Mouse (Mus musculus): Measurements from ENCODE around the gene Arhgef18. TPM values are rescaled to one million over a fixed set of nuclear protein-coding genes. Genes with fewer than 3 reads are reported as not detected.

Arhgef18 gene
- polyA plus RNA-seq, 2 experiments = 9.4 to 23.1 TPM

GRCm38 (mm10) chr8:3451992-3452391, 59.2 kb downstream of the Arhgef18 start:
- H3K9me3 ChIP-seq (ENCODE audit: control insufficient read depth, low read length) = no peaks in the 10 kb centered on the region
- no peak for TF ChIP-seq POLR2A (IDR thresholded peaks at IDR 0.05; ENCODE audit: borderline replicate concordance, extremely low read depth, insufficient read depth, insufficient read length)
- 98% methylated on average over 25 of the region's 25 CpGs for WGBS
- ATAC-seq (ENCODE audit: low FRiP score, low read depth) (no peak), DNase-seq (ENCODE audit: low spot score) (no peak)
- H3K4me1 ChIP-seq (ENCODE audit: control insufficient read depth, insufficient read depth, low read length) = no peaks in the 10 kb centered on the region
- no peak overlapping the region for H3K4me3 ChIP-seq (replicated peaks; ENCODE audit: low read length)
- H3K36me3 ChIP-seq (ENCODE audit: control insufficient read depth, insufficient read depth, low read length) = peaks cover 96% of the 10 kb centered on the region
- H3K9ac ChIP-seq (ENCODE audit: low read depth, low read length, severe bottlenecking) = no peak overlapping the region
- H3K27me3 ChIP-seq (ENCODE audit: control insufficient read depth, insufficient read depth, low read length) = no peaks in the 10 kb centered on the region
- H3K27ac ChIP-seq (replicated peaks; ENCODE audit: low read depth, low read length) = no peak overlapping the region
- no peak overlapping the region for H3K4me2 ChIP-seq (replicated peaks; ENCODE audit: low read depth, low read length, severe bottlenecking)

- Histone ChIP-seq H3K4me3 (replicated peaks; ENCODE audit: low read length) (no peak overlapping the region), H3K9ac (ENCODE audit: low read depth, low read length, severe bottlenecking) (no peak overlapping the region), H3K36me3 (ENCODE audit: control insufficient read depth, insufficient read depth, low read length) (peaks cover 12% of the 10 kb centered on the region), H3K27me3 (ENCODE audit: control insufficient read depth, insufficient read depth, low read length) (no peaks in the 10 kb centered on the region), H3K9me3 (ENCODE audit: control insufficient read depth, low read length) (no peaks in the 10 kb centered on the region), H3K4me1 (ENCODE audit: control insufficient read depth, insufficient read depth, low read length) (no peaks in the 10 kb centered on the region), H3K27ac (replicated peaks; ENCODE audit: low read depth, low read length) (no peak overlapping the region), H3K4me2 (replicated peaks; ENCODE audit: low read depth, low read length, severe bottlenecking) (no peak overlapping the region)
- no peak for TF ChIP-seq POLR2A (IDR thresholded peaks at IDR 0.05; ENCODE audit: borderline replicate concordance, extremely low read depth, insufficient read depth, insufficient read length)
- ATAC-seq (ENCODE audit: low FRiP score, low read depth) (no peak), DNase-seq (ENCODE audit: low spot score) (no peak)
- WGBS = 89% methylated on average over 2 of the region's 2 CpGs
Measured at GRCm38 (mm10) chr8:3463248-3463647, 70.4 kb downstream of the Arhgef18 start.

- H3K27ac ChIP-seq (replicated peaks; ENCODE audit: low read depth, low read length) = no peak overlapping the region
- 0 out of 2 replicates have a peak, but pooled peaks cover 2% of the 10 kb centered on the region for H3K36me3 ChIP-seq (ENCODE audit: control insufficient read depth, insufficient read depth, low read length)
- H3K4me1 ChIP-seq (ENCODE audit: control insufficient read depth, insufficient read depth, low read length) = no peaks in the 10 kb centered on the region
- H3K4me3 ChIP-seq (replicated peaks; ENCODE audit: low read length) = no peak overlapping the region
- H3K9me3 ChIP-seq (ENCODE audit: control insufficient read depth, low read length) = no peaks in the 10 kb centered on the region
- no peaks in the 10 kb centered on the region for H3K27me3 ChIP-seq (ENCODE audit: control insufficient read depth, insufficient read depth, low read length)
- H3K9ac ChIP-seq (ENCODE audit: low read depth, low read length, severe bottlenecking) = no peak overlapping the region
- no peak overlapping the region for H3K4me2 ChIP-seq (replicated peaks; ENCODE audit: low read depth, low read length, severe bottlenecking)
- DNase-seq (ENCODE audit: low spot score) (peak; percentile 63), ATAC-seq (ENCODE audit: low FRiP score, low read depth) (peak; percentile 58)
- TF ChIP-seq POLR2A (IDR thresholded peaks at IDR 0.05; ENCODE audit: borderline replicate concordance, extremely low read depth, insufficient read depth, insufficient read length) = no peak
- WGBS = 47% methylated on average over 5 of the region's 5 CpGs
Measured at GRCm38 (mm10) chr8:3464309-3464708, 71.5 kb downstream of the Arhgef18 start.

- ATAC-seq (ENCODE audit: low FRiP score, low read depth) = peak; percentile 93
- WGBS = 6% methylated on average over 32 of the region's 32 CpGs
Measured at GRCm38 (mm10) chr8:3467006-3467885, 74.4 kb downstream of the Arhgef18 start, which contains the start of gene Pex11g. Pex11g (minus strand) TSS chr8:3467680.

GRCm38 (mm10) chr8:3467886-3468545, 75.2 kb downstream of the Arhgef18 start:
- H3K4me3 ChIP-seq (replicated peaks; ENCODE audit: low read length) = peak overlapping the region; percentile 43
- TF ChIP-seq POLR2A (IDR thresholded peaks at IDR 0.05; ENCODE audit: borderline replicate concordance, extremely low read depth, insufficient read depth, insufficient read length) = no peak
- H3K27ac ChIP-seq (replicated peaks; ENCODE audit: low read depth, low read length) = peak overlapping the region; percentile 81
- peak overlapping the region; percentile 82 for H3K9ac ChIP-seq (ENCODE audit: low read depth, low read length, severe bottlenecking)
- H3K9me3 ChIP-seq (ENCODE audit: control insufficient read depth, low read length) = no peaks in the 10 kb centered on the region
- ATAC-seq (ENCODE audit: low FRiP score, low read depth) (no peak), DNase-seq (ENCODE audit: low spot score) (no peak)
- no peaks in the 10 kb centered on the region for H3K27me3 ChIP-seq (ENCODE audit: control insufficient read depth, insufficient read depth, low read length)
- no peaks in the 10 kb centered on the region for H3K36me3 ChIP-seq (ENCODE audit: control insufficient read depth, insufficient read depth, low read length)
- no peaks in the 10 kb centered on the region for H3K4me1 ChIP-seq (ENCODE audit: control insufficient read depth, insufficient read depth, low read length)
- peak overlapping the region; percentile 49 for H3K4me2 ChIP-seq (replicated peaks; ENCODE audit: low read depth, low read length, severe bottlenecking)
- 58% methylated on average over 8 of the region's 9 CpGs for WGBS

More at GRCm38 (mm10) chr8:3467006-3467885, 74.4 kb downstream of the Arhgef18 start, which contains the start of gene Pex11g:
- peak within 1 kb of the TSS; percentile 43 for H3K4me3 ChIP-seq (replicated peaks; ENCODE audit: low read length)
- DNase-seq (ENCODE audit: low spot score) = peak; percentile 97
- no peaks in the 10 kb centered on the region for H3K9me3 ChIP-seq (ENCODE audit: control insufficient read depth, low read length)
- no peaks in the 10 kb centered on the region for H3K36me3 ChIP-seq (ENCODE audit: control insufficient read depth, insufficient read depth, low read length)
- H3K4me1 ChIP-seq (ENCODE audit: control insufficient read depth, insufficient read depth, low read length) = no peaks in the 10 kb centered on the region
- H3K27ac ChIP-seq (replicated peaks; ENCODE audit: low read depth, low read length) = peak within 1 kb of the TSS; percentile 81
- peak; percentile 70; the same call in 1 of the 2 replicates for TF ChIP-seq POLR2A (IDR thresholded peaks at IDR 0.05; ENCODE audit: borderline replicate concordance, extremely low read depth, insufficient read depth, insufficient read length)
- no peaks in the 10 kb centered on the region for H3K27me3 ChIP-seq (ENCODE audit: control insufficient read depth, insufficient read depth, low read length)
- peak within 1 kb of the TSS; percentile 82 for H3K9ac ChIP-seq (ENCODE audit: low read depth, low read length, severe bottlenecking)
- H3K4me2 ChIP-seq (replicated peaks; ENCODE audit: low read depth, low read length, severe bottlenecking) = peak within 1 kb of the TSS; percentile 49
